Mouse (Mus musculus) liver, embryonic 11.5 days (tissue): ENCODE measurements around the gene Smarca4. TPM values are rescaled to one million over a fixed set of nuclear protein-coding genes. Genes with fewer than 3 reads are reported as not detected.
A peak's percentile ranks its signal among the peaks of the same experiment; 100 is the strongest.

Experiments
- ATAC-seq: fragments of 200-750 bp; cut with Nextera tagmentation; replicated peaks from 2 replicates; pipeline ENCODE4 v1.8.0; 2017; ENCODE audit warnings: moderate number of reproducible peaks, mild to moderate bottlenecking, moderate TSS enrichment, moderate library complexity; ENCODE audit not compliant: low FRiP score
- DNase-seq: peaks from one replicate; pipeline ENCODE4 v3.0.0-alpha.2; 2017; ENCODE audit warnings: low spot score
- H3K27ac ChIP-seq: fragments of 300-500 bp; sonication (generic); 2 replicates; pipeline ENCODE4 v1.5.1; 2014; ENCODE audit warnings: mild to moderate bottlenecking, low read depth, low read length, control low read depth
- H3K27me3 ChIP-seq: fragments of 300-500 bp; sonication (generic); replicated peaks from 2 replicates; pipeline ENCODE4 v1.6.1; 2014; ENCODE audit warnings: low read length, mixed read lengths; ENCODE audit not compliant: control insufficient read depth, insufficient read depth
- H3K36me3 ChIP-seq: fragments of 300-500 bp; sonication (generic); 2 replicates; pipeline ENCODE4 v1.6.1; 2014; ENCODE audit warnings: mild to moderate bottlenecking, low read length, moderate library complexity, mixed read lengths; ENCODE audit not compliant: control insufficient read depth, insufficient read depth
- H3K4me1 ChIP-seq: fragments of 300-500 bp; sonication (generic); replicated peaks from 2 replicates; pipeline ENCODE4 v1.6.1; 2014; ENCODE audit warnings: low read length, mixed read lengths; ENCODE audit not compliant: control insufficient read depth, insufficient read depth
- H3K4me2 ChIP-seq: fragments of 300-500 bp; sonication (generic); 2 replicates; pipeline ENCODE4 v1.6.1; 2014; ENCODE audit warnings: mild to moderate bottlenecking, control low read depth, moderate library complexity
- H3K4me3 ChIP-seq: fragments of 300-500 bp; sonication (generic); 2 replicates; pipeline ENCODE4 v1.5.1; 2014; ENCODE audit warnings: low read depth, low read length, control low read depth
- H3K9ac ChIP-seq: fragments of 300-500 bp; sonication (generic); 2 replicates; pipeline ENCODE4 v1.6.1; 2014; ENCODE audit warnings: low read depth, low read length, control low read depth
- H3K9me3 ChIP-seq: fragments of 300-500 bp; sonication (generic); 2 replicates; pipeline ENCODE4 v1.6.1; 2016; ENCODE audit warnings: low read length, inconsistent platforms, mixed read lengths; ENCODE audit not compliant: control insufficient read depth
- whole genome bisulfite sequencing: fragments of 180-500 bp; shearing (Covaris S2); extraction: QIAGEN DNeasy Blood & Tissue Kit; methylation state at CpG from one replicate; pipeline ENCODE4 v1.1.7; 2014; 5-methylcytosine and 5-hydroxymethylcytosine counted together
- polyA plus RNA-seq: library from polyadenylated mRNA; unstranded; fragments of >200 nt; fragmentation: Nextera tagmentation; extraction: Ambion mirVana; gene quantifications from 2 replicates; pipeline ENCODE4 v1.2.1, GENCODE M21; 2014

Smarca4 gene
- polyA plus RNA-seq, 1 experiment from 2014 or later: 86.1 TPM

DNA sequence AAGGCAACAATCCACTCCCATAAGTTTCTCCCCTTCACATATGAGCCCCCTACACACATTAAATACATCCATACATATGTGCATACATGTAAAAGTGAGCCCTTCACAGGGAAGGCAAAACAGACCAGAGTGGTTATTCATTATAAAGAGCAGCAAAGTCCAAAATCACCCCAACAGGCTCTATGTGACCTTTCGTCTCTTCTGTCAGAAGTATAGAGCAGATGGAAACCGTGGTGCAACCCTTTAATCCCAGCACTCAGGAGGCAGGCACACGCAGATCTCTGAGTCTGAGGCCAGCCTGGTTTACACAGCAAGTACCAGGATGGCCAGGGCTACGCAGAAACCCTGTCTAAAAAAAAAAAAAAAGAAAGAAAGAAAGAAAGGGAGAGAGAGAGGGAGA lies 90.1 kb downstream of the Smarca4 start:
- Histone ChIP-seq H3K27ac (no peak overlapping the region), H3K9ac (no peak overlapping the region), H3K36me3 (peaks cover 35% of the 10 kb centered on the region)

GRCm38 (mm10) chr9:21706586-21707265 lies 90.8 kb downstream of the Smarca4 start:
- ATAC-seq (no peak; the same call in 1 of the 2 replicates), DNase-seq (no peak)
- Histone ChIP-seq H3K9ac (no peak overlapping the region), H3K4me3 (no peak overlapping the region), H3K4me2 (no peak overlapping the region), H3K4me1 (no peaks in the 10 kb centered on the region), H3K36me3 (peaks cover 29% of the 10 kb centered on the region), H3K27me3 (no peaks in the 10 kb centered on the region), H3K27ac (no peak overlapping the region), H3K9me3 (no peaks in the 10 kb centered on the region)
- 87% methylated on average over 8 of the region's 8 CpGs for WGBS

More for the DNA sequence above, 90.1 kb downstream of the Smarca4 start:
- WGBS: 85% methylated on average over 4 of the region's 4 CpGs
- Histone ChIP-seq H3K27me3 (no peaks in the 10 kb centered on the region), H3K4me3 (no peak overlapping the region), H3K4me1 (no peaks in the 10 kb centered on the region), H3K4me2 (no peak overlapping the region), H3K9me3 (no peaks in the 10 kb centered on the region)
- no peak for DNase-seq
- no peak for ATAC-seq

- Histone ChIP-seq H3K27ac (no peak overlapping the region), H3K27me3 (no peaks in the 10 kb centered on the region), H3K9ac (no peak overlapping the region), H3K9me3 (no peaks in the 10 kb centered on the region), H3K4me1 (no peaks in the 10 kb centered on the region), H3K36me3 (peaks cover 10% of the 10 kb centered on the region; the same call in 1 of the 2 replicates), H3K4me3 (no peak overlapping the region), H3K4me2 (no peak overlapping the region)
- no peak for ATAC-seq
- WGBS: 81% methylated on average over 3 of the region's 3 CpGs
- DNase-seq: no peak
Observed at GRCm38 (mm10) chr9:21709340-21709739, 93.4 kb downstream of the Smarca4 start.

- Histone ChIP-seq H3K9me3 (no peaks in the 10 kb centered on the region), H3K36me3 (no peaks in the 10 kb centered on the region), H3K4me3 (no peak overlapping the region), H3K9ac (no peak overlapping the region), H3K4me1 (peaks cover 14% of the 10 kb centered on the region), H3K27me3 (no peaks in the 10 kb centered on the region), H3K27ac (peak overlapping the region; percentile 46; the same call in 1 of the 2 replicates), H3K4me2 (no peak overlapping the region)
- ATAC-seq: peak; percentile 99
- DNase-seq: peak; percentile 58
- 25% methylated on average over 4 of the region's 4 CpGs for WGBS
Observed at GRCm38 (mm10) chr9:21715298-21715697, 99.3 kb downstream of the Smarca4 start.

DNA sequence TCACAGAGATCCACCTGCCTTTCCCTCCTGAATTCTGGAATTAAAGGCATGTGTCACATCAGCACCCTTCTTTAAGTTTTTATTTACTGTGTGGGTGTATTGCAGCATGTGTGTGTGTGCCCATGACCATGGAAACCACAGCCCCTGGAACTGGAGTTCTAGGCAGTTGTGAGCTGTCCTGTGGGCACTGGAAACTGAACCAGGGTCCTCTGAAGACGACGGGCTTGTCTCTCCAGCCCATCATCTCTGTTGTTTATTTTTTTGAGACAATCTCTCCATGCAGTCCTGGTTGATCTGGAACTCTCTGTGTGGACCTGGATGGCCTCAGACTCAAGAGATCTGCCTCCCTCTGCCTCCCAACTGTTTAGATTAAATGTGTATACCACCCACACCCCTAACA lies 101.0 kb downstream of the Smarca4 start:
- WGBS: 79% methylated on average over 2 of the region's 2 CpGs
- Histone ChIP-seq H3K27me3 (no peaks in the 10 kb centered on the region), H3K9me3 (no peaks in the 10 kb centered on the region), H3K4me1 (peaks cover 18% of the 10 kb centered on the region), H3K4me3 (no peak overlapping the region), H3K36me3 (no peaks in the 10 kb centered on the region), H3K4me2 (no peak overlapping the region), H3K27ac (no peak overlapping the region), H3K9ac (no peak overlapping the region)
- no peak for DNase-seq
- ATAC-seq: no peak

GRCm38 (mm10) chr9:21721036-21721435 lies 105.1 kb downstream of the Smarca4 start:
- ATAC-seq (no peak), DNase-seq (no peak)
- no peak overlapping the region for H3K9ac ChIP-seq
- WGBS: 84% methylated on average over 2 of the region's 2 CpGs
- peaks cover 25% of the 10 kb centered on the region for H3K4me1 ChIP-seq
- no peaks in the 10 kb centered on the region; the same call in none of the 2 replicates for H3K36me3 ChIP-seq
- H3K27me3 ChIP-seq: no peaks in the 10 kb centered on the region
- H3K4me3 ChIP-seq: no peak overlapping the region
- H3K4me2 ChIP-seq: no peak overlapping the region
- H3K9me3 ChIP-seq: no peaks in the 10 kb centered on the region
- peak overlapping the region; percentile 11; the same call in 1 of the 2 replicates for H3K27ac ChIP-seq

- peak within 1 kb of the TSS; percentile 65 for H3K4me3 ChIP-seq
- no peaks in the 10 kb centered on the region for H3K27me3 ChIP-seq
- WGBS: under 1% methylated on average over 47 of the region's 47 CpGs
- peak within 1 kb of the TSS; percentile 89 for H3K27ac ChIP-seq
- H3K4me2 ChIP-seq: peak within 1 kb of the TSS; percentile 80
- no peaks in the 10 kb centered on the region for H3K9me3 ChIP-seq
- H3K36me3 ChIP-seq: peaks cover under 1% of the 10 kb centered on the region
- peak; percentile 84 for ATAC-seq
- H3K9ac ChIP-seq: peak within 1 kb of the TSS; percentile 81
- DNase-seq: peak; percentile 88
- H3K4me1 ChIP-seq: peaks cover 36% of the 10 kb centered on the region
Observed at GRCm38 (mm10) chr9:21723377-21724146, 107.6 kb downstream of the Smarca4 start, which contains the start of gene Ldlr. TSS of gene Ldlr (plus strand) at chr9:21723483.

- ATAC-seq: peak; percentile 89
- H3K4me3 ChIP-seq: peak overlapping the region; percentile 65
- H3K27ac ChIP-seq: peak overlapping the region; percentile 89
- H3K4me2 ChIP-seq: peak overlapping the region; percentile 80
- H3K36me3 ChIP-seq: peaks cover 5% of the 10 kb centered on the region
- H3K9me3 ChIP-seq: no peaks in the 10 kb centered on the region
- H3K27me3 ChIP-seq: no peaks in the 10 kb centered on the region
- H3K4me1 ChIP-seq: peaks cover 37% of the 10 kb centered on the region
- WGBS: 0% methylated on average over 18 of the region's 18 CpGs
- peak overlapping the region; percentile 81 for H3K9ac ChIP-seq
- DNase-seq: peak; percentile 96
Observed at GRCm38 (mm10) chr9:21724147-21724536, 108.2 kb downstream of the Smarca4 start.
